Mouse (Mus musculus): ENCODE measurements at regions not wholly inside any gene's neighbourhood (a gene's known extent, or its start where the extent isn't known, plus 50 kb on each side); places are given as distances from the start of the nearest gene placed in this dataset.

GRCm38 (mm10) chr13:107711341-107711994, 332.8 kb upstream of the Smim15 start:
- H3K4me3 ChIP-seq: no peak overlapping the region
- H3K4me1 ChIP-seq: no peaks in the 10 kb centered on the region
- H3K27me3 ChIP-seq (replicated peaks; ENCODE audit: low read depth, poor library complexity, severe bottlenecking): no peaks in the 10 kb centered on the region
- no peaks in the 10 kb centered on the region for H3K36me3 ChIP-seq (replicated peaks)
- no peak overlapping the region for H3K27ac ChIP-seq (replicated peaks)
- no peak for DNase-seq (ENCODE audit: low spot score)
- 84% methylated on average over 4 of the region's 4 CpGs for WGBS
- no peaks in the 10 kb centered on the region for H3K9me3 ChIP-seq

GRCm38 (mm10) chr13:107710368-107710767, 333.9 kb upstream of the Smim15 start:
- no peaks in the 10 kb centered on the region for H3K9me3 ChIP-seq
- H3K27ac ChIP-seq (replicated peaks): no peak overlapping the region
- DNase-seq (ENCODE audit: low spot score): no peak
- H3K36me3 ChIP-seq (replicated peaks): no peaks in the 10 kb centered on the region
- no peaks in the 10 kb centered on the region for H3K4me1 ChIP-seq
- H3K27me3 ChIP-seq (replicated peaks; ENCODE audit: low read depth, poor library complexity, severe bottlenecking): no peaks in the 10 kb centered on the region
- WGBS: 81% methylated on average over 4 of the region's 4 CpGs
- H3K4me3 ChIP-seq: no peak overlapping the region

GRCm38 (mm10) chr13:107709828-107710227, 334.4 kb upstream of the Smim15 start:
- H3K27me3 ChIP-seq (replicated peaks; ENCODE audit: low read depth, poor library complexity, severe bottlenecking): no peaks in the 10 kb centered on the region
- H3K4me1 ChIP-seq: no peaks in the 10 kb centered on the region
- H3K36me3 ChIP-seq (replicated peaks): no peaks in the 10 kb centered on the region
- 61% methylated on average over 2 of the region's 2 CpGs for WGBS
- no peak overlapping the region for H3K4me3 ChIP-seq
- no peak overlapping the region for H3K27ac ChIP-seq (replicated peaks)
- H3K9me3 ChIP-seq: no peaks in the 10 kb centered on the region
- no peak for DNase-seq (ENCODE audit: low spot score)

GRCm38 (mm10) chr13:107703736-107704135, 340.5 kb upstream of the Smim15 start:
- WGBS: 47% methylated on average over 7 of the region's 7 CpGs
- Histone ChIP-seq H3K9me3 (no peaks in the 10 kb centered on the region), H3K4me1 (peaks cover 24% of the 10 kb centered on the region), H3K4me3 (no peak overlapping the region), H3K27ac (replicated peaks) (no peak overlapping the region), H3K36me3 (replicated peaks) (no peaks in the 10 kb centered on the region), H3K27me3 (replicated peaks; ENCODE audit: low read depth, poor library complexity, severe bottlenecking) (no peaks in the 10 kb centered on the region)
- no peak for DNase-seq (ENCODE audit: low spot score)

- H3K4me3 ChIP-seq: no peak overlapping the region
- peak; percentile 40 for DNase-seq (ENCODE audit: low spot score)
- peak overlapping the region; percentile 52 for H3K27ac ChIP-seq (replicated peaks)
- H3K27me3 ChIP-seq (replicated peaks; ENCODE audit: low read depth, poor library complexity, severe bottlenecking): no peaks in the 10 kb centered on the region
- peaks cover 24% of the 10 kb centered on the region for H3K4me1 ChIP-seq
- WGBS: 49% methylated on average over 10 of the region's 10 CpGs
- no peaks in the 10 kb centered on the region for H3K36me3 ChIP-seq (replicated peaks)
- H3K9me3 ChIP-seq: no peaks in the 10 kb centered on the region
Measured at GRCm38 (mm10) chr13:107700268-107701139, 343.7 kb upstream of the Smim15 start.

- 85% methylated on average over 5 of the region's 5 CpGs for WGBS
- peak; percentile 22 for DNase-seq (ENCODE audit: low spot score)
- H3K9me3 ChIP-seq: no peaks in the 10 kb centered on the region
Measured at GRCm38 (mm10) chr13:107699251-107699650, 345.0 kb upstream of the Smim15 start.

GRCm38 (mm10) chr13:107698345-107698744, 345.9 kb upstream of the Smim15 start:
- no peak for DNase-seq (ENCODE audit: low spot score)
- H3K36me3 ChIP-seq (replicated peaks): no peaks in the 10 kb centered on the region
- 89% methylated on average over 7 of the region's 7 CpGs for WGBS
- no peaks in the 10 kb centered on the region for H3K9me3 ChIP-seq
- no peaks in the 10 kb centered on the region for H3K27me3 ChIP-seq (replicated peaks; ENCODE audit: low read depth, poor library complexity, severe bottlenecking)
- no peak overlapping the region for H3K4me3 ChIP-seq
- H3K27ac ChIP-seq (replicated peaks): no peak overlapping the region
- peaks cover 24% of the 10 kb centered on the region for H3K4me1 ChIP-seq

More at GRCm38 (mm10) chr13:107699251-107699650, 345.0 kb upstream of the Smim15 start:
- peak overlapping the region; percentile 4; the same call in 1 of the 2 replicates for H3K27ac ChIP-seq (replicated peaks)
- no peaks in the 10 kb centered on the region for H3K36me3 ChIP-seq (replicated peaks)
- H3K4me1 ChIP-seq: peaks cover 24% of the 10 kb centered on the region
- H3K4me3 ChIP-seq: no peak overlapping the region
- no peaks in the 10 kb centered on the region for H3K27me3 ChIP-seq (replicated peaks; ENCODE audit: low read depth, poor library complexity, severe bottlenecking)

GRCm38 (mm10) chr13:107692123-107692830, 352.0 kb upstream of the Smim15 start:
- no peak overlapping the region for H3K27ac ChIP-seq (replicated peaks)
- H3K36me3 ChIP-seq (replicated peaks): no peaks in the 10 kb centered on the region
- no peak overlapping the region for H3K4me3 ChIP-seq
- no peaks in the 10 kb centered on the region for H3K27me3 ChIP-seq (replicated peaks; ENCODE audit: low read depth, poor library complexity, severe bottlenecking)
- 91% methylated on average over 5 of the region's 5 CpGs for WGBS
- H3K4me1 ChIP-seq: peaks cover 5% of the 10 kb centered on the region; the same call in 1 of the 2 replicates
- DNase-seq (ENCODE audit: low spot score): no peak
- H3K9me3 ChIP-seq: no peaks in the 10 kb centered on the region

GRCm38 (mm10) chr13:107688972-107689371, 355.3 kb upstream of the Smim15 start:
- H3K4me1 ChIP-seq: peaks cover 10% of the 10 kb centered on the region
- no peak overlapping the region for H3K4me3 ChIP-seq
- 57% methylated on average over 6 of the region's 6 CpGs for WGBS
- no peak for DNase-seq (ENCODE audit: low spot score)
- H3K27ac ChIP-seq (replicated peaks): no peak overlapping the region; the same call in 1 of the 2 replicates
- H3K27me3 ChIP-seq (replicated peaks; ENCODE audit: low read depth, poor library complexity, severe bottlenecking): no peaks in the 10 kb centered on the region
- no peaks in the 10 kb centered on the region for H3K36me3 ChIP-seq (replicated peaks)
- H3K9me3 ChIP-seq: no peaks in the 10 kb centered on the region

- Histone ChIP-seq H3K27me3 (replicated peaks; ENCODE audit: low read depth, poor library complexity, severe bottlenecking) (no peaks in the 10 kb centered on the region), H3K4me1 (peaks cover 14% of the 10 kb centered on the region), H3K4me3 (no peak overlapping the region), H3K9me3 (no peaks in the 10 kb centered on the region), H3K27ac (replicated peaks) (no peak overlapping the region), H3K36me3 (replicated peaks) (no peaks in the 10 kb centered on the region)
- DNase-seq (ENCODE audit: low spot score): no peak
- WGBS: 84% methylated on average over 3 of the region's 3 CpGs
Measured at GRCm38 (mm10) chr13:107685231-107685630, 359.0 kb upstream of the Smim15 start.

GRCm38 (mm10) chr13:107683909-107684308, 360.3 kb upstream of the Smim15 start:
- Histone ChIP-seq H3K27ac (replicated peaks) (no peak overlapping the region), H3K4me1 (peaks cover 11% of the 10 kb centered on the region), H3K27me3 (replicated peaks; ENCODE audit: low read depth, poor library complexity, severe bottlenecking) (no peaks in the 10 kb centered on the region), H3K36me3 (replicated peaks) (no peaks in the 10 kb centered on the region), H3K9me3 (no peaks in the 10 kb centered on the region), H3K4me3 (no peak overlapping the region)
- 71% methylated on average over 3 of the region's 3 CpGs for WGBS
- DNase-seq (ENCODE audit: low spot score): no peak

- Histone ChIP-seq H3K9me3 (no peaks in the 10 kb centered on the region), H3K4me1 (peaks cover 19% of the 10 kb centered on the region), H3K27me3 (replicated peaks; ENCODE audit: low read depth, poor library complexity, severe bottlenecking) (no peaks in the 10 kb centered on the region), H3K4me3 (no peak overlapping the region), H3K36me3 (replicated peaks) (no peaks in the 10 kb centered on the region), H3K27ac (replicated peaks) (no peak overlapping the region)
- no peak for DNase-seq (ENCODE audit: low spot score)
- WGBS: 81% methylated on average over 5 of the region's 5 CpGs
Measured at GRCm38 (mm10) chr13:107681719-107682118, 362.5 kb upstream of the Smim15 start.
